ENCODE assay signal across 8 mouse cellular contexts in the genomic region with DNA sequence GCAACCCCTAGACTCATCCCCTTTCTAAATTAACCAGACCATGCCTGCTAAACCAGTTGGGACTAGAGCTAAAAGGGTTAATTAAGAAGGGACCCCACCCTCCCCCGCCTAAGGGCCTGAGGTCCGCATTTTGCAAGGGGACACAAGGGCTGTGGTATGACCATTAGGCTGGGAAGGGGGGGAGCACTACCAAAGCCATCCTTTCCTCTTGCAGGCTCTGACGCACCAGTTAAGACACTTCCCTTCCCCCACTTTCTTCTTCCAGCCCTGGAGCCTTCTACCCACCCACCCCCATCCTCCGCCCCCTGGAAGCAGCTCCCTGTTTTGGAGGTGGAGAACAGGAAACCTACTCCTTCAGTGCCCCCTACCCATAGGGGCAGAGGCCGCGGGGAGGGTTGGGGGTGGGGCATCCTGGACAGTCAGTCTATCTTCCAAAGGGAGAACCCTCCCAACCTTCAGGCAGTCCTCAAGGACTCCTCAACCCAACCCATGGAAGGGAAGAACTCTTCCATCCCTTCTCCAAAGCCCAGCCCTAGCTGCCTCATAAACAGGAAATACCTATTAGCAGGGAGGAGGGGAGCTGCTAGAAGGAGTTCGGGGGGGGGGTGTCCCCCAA. TPM values are rescaled to one million over a fixed set of nuclear protein-coding genes. Genes with fewer than 3 reads are reported as not detected.
DNase-seq lines count a peak whose midpoint lies in the region; ATAC-seq and TF ChIP-seq lines count a peak whose summit lies in the region.

No protein-coding gene starts in this region.

- 0% methylated on average over 7 of the region's 7 CpGs for WGBS in forebrain, embryonic 15.5 days
- under 1% methylated on average over 7 of the region's 7 CpGs for WGBS in hindbrain, embryonic 10.5 days
- WGBS in small intestine, adult 2 months, result 8% methylated on average over 7 of the region's 7 CpGs

- ATAC-seq in forebrain, embryonic 15.5 days (replicated peaks), result peak; percentile 27

- H3K9me3 ChIP-seq in forebrain, embryonic 15.5 days, result no peaks in the 10 kb centered on the region
- H3K9me3 ChIP-seq in hindbrain, embryonic 10.5 days, result no peaks in the 10 kb centered on the region
- no peaks in the 10 kb centered on the region for H3K9me3 ChIP-seq in megakaryocyte, embryonic 14.5 days

- TF ChIP-seq POLR2A in bone marrow macrophage, adult 2 months (IDR thresholded peaks at IDR 0.05; ENCODE audit: borderline replicate concordance, low read depth, low read length), result no peak
- no peak for TF ChIP-seq POLR2A in small intestine, adult 2 months (IDR thresholded peaks at IDR 0.05; ENCODE audit: low read depth, low read length)

- intact Hi-C loops in left cerebral cortex, postnatal 4 days (cut with DNase I), result no loop called here

- H3K4me3 ChIP-seq in layer of hippocampus, adult 2 months, result peak overlapping the region; percentile 82
- peak overlapping the region; percentile 85 for H3K4me3 ChIP-seq in bone marrow macrophage, adult 2 months (ENCODE audit: insufficient read depth, low read length)
- H3K4me3 ChIP-seq in forebrain, embryonic 15.5 days, result peak overlapping the region; percentile 99
- peak overlapping the region; percentile 93 for H3K4me3 ChIP-seq in hindbrain, embryonic 10.5 days
- peak overlapping the region; percentile 100 for H3K4me3 ChIP-seq in megakaryocyte, embryonic 14.5 days (replicated peaks)
- H3K4me3 ChIP-seq in small intestine, adult 2 months (ENCODE audit: low read depth, low read length), result peak overlapping the region; percentile 87

- no peaks in the 10 kb centered on the region for H3K36me3 ChIP-seq in forebrain, embryonic 15.5 days
- no peaks in the 10 kb centered on the region for H3K36me3 ChIP-seq in hindbrain, embryonic 10.5 days
- peaks cover 5% of the 10 kb centered on the region for H3K36me3 ChIP-seq in megakaryocyte, embryonic 14.5 days (replicated peaks; ENCODE audit: low read length)
- no peaks in the 10 kb centered on the region for H3K36me3 ChIP-seq in small intestine, adult 2 months (ENCODE audit: control insufficient read depth, insufficient read depth, low read length)

- H3K27ac ChIP-seq in layer of hippocampus, adult 2 months, result peak overlapping the region; percentile 96
- peak overlapping the region; percentile 80 for H3K27ac ChIP-seq in bone marrow macrophage, adult 2 months (ENCODE audit: insufficient read depth, low read depth, low read length)
- peak overlapping the region; percentile 99 for H3K27ac ChIP-seq in forebrain, embryonic 15.5 days (replicated peaks)
- H3K27ac ChIP-seq in hindbrain, embryonic 10.5 days, result peak overlapping the region; percentile 96
- H3K27ac ChIP-seq in small intestine, adult 2 months (ENCODE audit: insufficient read depth, low read depth, low read length), result peak overlapping the region; percentile 90

- no peak for TF ChIP-seq CTCF in layer of hippocampus, adult 2 months (conservative IDR thresholded peaks at IDR 0.05)
- TF ChIP-seq CTCF in bone marrow macrophage, adult 2 months (IDR thresholded peaks at IDR 0.05; ENCODE audit: low read depth, low read length), result no peak
- TF ChIP-seq CTCF in small intestine, adult 2 months (IDR thresholded peaks at IDR 0.05; ENCODE audit: extremely low read depth, insufficient read length, insufficient replicate concordance, low read depth, low read length), result no peak

- H3K27me3 ChIP-seq in forebrain, embryonic 15.5 days, result no peaks in the 10 kb centered on the region
- H3K27me3 ChIP-seq in hindbrain, embryonic 10.5 days (ENCODE audit: insufficient read depth, poor library complexity, severe bottlenecking), result no peaks in the 10 kb centered on the region
- H3K27me3 ChIP-seq in megakaryocyte, embryonic 14.5 days (replicated peaks), result no peaks in the 10 kb centered on the region
- no peaks in the 10 kb centered on the region for H3K27me3 ChIP-seq in small intestine, adult 2 months (ENCODE audit: control insufficient read depth, insufficient read depth, low read length)

- DNase-seq in layer of hippocampus, adult 2 months (ENCODE audit: low spot score in 2 of 2), result peak; percentile 39 to 71
- no peak for DNase-seq in layer of hippocampus, postnatal 36 days
- DNase-seq in hindbrain, embryonic 10.5 days (ENCODE audit: low spot score), result peak; percentile 65
- peak; percentile 59 for DNase-seq in left cerebral cortex, postnatal 4 days

- peak overlapping the region; percentile 99 for H3K9ac ChIP-seq in forebrain, embryonic 15.5 days (replicated peaks)

- H3K4me1 ChIP-seq in bone marrow macrophage, adult 2 months (ENCODE audit: control insufficient read depth, insufficient read depth, low read length), result peaks cover 38% of the 10 kb centered on the region
- H3K4me1 ChIP-seq in forebrain, embryonic 15.5 days, result peaks cover 50% of the 10 kb centered on the region
- H3K4me1 ChIP-seq in hindbrain, embryonic 10.5 days (replicated peaks), result peaks cover 69% of the 10 kb centered on the region
- H3K4me1 ChIP-seq in megakaryocyte, embryonic 14.5 days, result peaks cover 76% of the 10 kb centered on the region
- H3K4me1 ChIP-seq in small intestine, adult 2 months (ENCODE audit: control insufficient read depth, insufficient read depth, insufficient read length, low read length), result peaks cover 10% of the 10 kb centered on the region

- peak overlapping the region; percentile 99 for H3K4me2 ChIP-seq in forebrain, embryonic 15.5 days (replicated peaks)

RNA-seq across cellular contexts. Expression of gene Ldb1, which starts 0.8 kb away (rescaled TPM):
- total RNA-seq in layer of hippocampus, adult 2 months (2021), result 100 to 1,000 TPM; 113 to 119 TPM
- 100 to 1,000 TPM; 107 to 114 TPM for total RNA-seq in layer of hippocampus, postnatal 36 days (2021)
- 103 and 106 TPM in 2 replicates for polyA plus RNA-seq in bone marrow macrophage, adult 2 months (2012; ENCODE audit: insufficient read depth, insufficient read length, missing spikeins)
- 131 TPM in 2 replicates for polyA plus RNA-seq in forebrain, embryonic 15.5 days (2015; fragmentation: Nextera tagmentation; extraction: Ambion mirVana)
- polyA plus RNA-seq in hindbrain, embryonic 10.5 days (2016; fragmentation: Nextera tagmentation; extraction: Ambion mirVana), result 90.2 and 111 TPM in 2 replicates
- total RNA-seq in left cerebral cortex, postnatal 4 days (2021), result 100 to 1,000 TPM; 151 to 153 TPM
- polyA plus RNA-seq in megakaryocyte, embryonic 14.5 days (2012; ENCODE audit: insufficient read depth, low replicate concordance), result 349 and 424 TPM in 2 replicates
- 35.6 and 60.8 TPM in 2 replicates for polyA plus RNA-seq in small intestine, adult 2 months (2012; rRNA removed)

RNA-seq across cellular contexts. Expression of gene Pprc1, which starts 1.1 kb away (rescaled TPM):
- 10 to 100 TPM; 25.4 to 33.7 TPM for total RNA-seq in layer of hippocampus, adult 2 months (2021)
- total RNA-seq in layer of hippocampus, postnatal 36 days (2021), result 10 to 100 TPM; 29.7 to 30.9 TPM
- 10.9 and 16.5 TPM in 2 replicates for polyA plus RNA-seq in bone marrow macrophage, adult 2 months (2012; ENCODE audit: insufficient read depth, insufficient read length, missing spikeins)
- polyA plus RNA-seq in forebrain, embryonic 15.5 days (2015; fragmentation: Nextera tagmentation; extraction: Ambion mirVana), result 17.8 and 20.1 TPM in 2 replicates
- polyA plus RNA-seq in hindbrain, embryonic 10.5 days (2016; fragmentation: Nextera tagmentation; extraction: Ambion mirVana), result 39.9 and 49.6 TPM in 2 replicates
- total RNA-seq in left cerebral cortex, postnatal 4 days (2021), result 10 to 100 TPM; 42.9 to 46.7 TPM
- 8.7 and 12.2 TPM in 2 replicates for polyA plus RNA-seq in megakaryocyte, embryonic 14.5 days (2012; ENCODE audit: insufficient read depth, low replicate concordance)
- 9.9 and 10.6 TPM in 2 replicates for polyA plus RNA-seq in small intestine, adult 2 months (2012; rRNA removed)

RNA-seq across cellular contexts. Expression of gene Nolc1, which starts 29.9 kb away (rescaled TPM):
- 10 to 100 TPM; 48.7 to 51.8 TPM for total RNA-seq in layer of hippocampus, adult 2 months (2021)
- total RNA-seq in layer of hippocampus, postnatal 36 days (2021), result 10 to 100 TPM; 46.3 to 49.3 TPM
- 15.8 and 16.8 TPM in 2 replicates for polyA plus RNA-seq in bone marrow macrophage, adult 2 months (2012; ENCODE audit: insufficient read depth, insufficient read length, missing spikeins)
- polyA plus RNA-seq in forebrain, embryonic 15.5 days (2015; fragmentation: Nextera tagmentation; extraction: Ambion mirVana), result 77.4 and 86.3 TPM in 2 replicates
- 110 and 136 TPM in 2 replicates for polyA plus RNA-seq in hindbrain, embryonic 10.5 days (2016; fragmentation: Nextera tagmentation; extraction: Ambion mirVana)
- total RNA-seq in left cerebral cortex, postnatal 4 days (2021), result 10 to 100 TPM; 47.8 to 56.4 TPM
- polyA plus RNA-seq in megakaryocyte, embryonic 14.5 days (2012; ENCODE audit: insufficient read depth, low replicate concordance), result 14.7 and 44.5 TPM in 2 replicates
- polyA plus RNA-seq in small intestine, adult 2 months (2012; rRNA removed), result 3.4 and 4.3 TPM in 2 replicates

RNA-seq across cellular contexts. Expression of gene Hps6, which starts 42.5 kb away (rescaled TPM):
- 1 to 10 TPM; 6.3 to 8.2 TPM for total RNA-seq in layer of hippocampus, adult 2 months (2021)
- total RNA-seq in layer of hippocampus, postnatal 36 days (2021), result 1 to 10 TPM; 5.7 to 7.3 TPM
- 6.7 and 6.9 TPM in 2 replicates for polyA plus RNA-seq in bone marrow macrophage, adult 2 months (2012; ENCODE audit: insufficient read depth, insufficient read length, missing spikeins)
- polyA plus RNA-seq in forebrain, embryonic 15.5 days (2015; fragmentation: Nextera tagmentation; extraction: Ambion mirVana), result 2.9 and 3.4 TPM in 2 replicates
- 4.8 and 5.7 TPM in 2 replicates for polyA plus RNA-seq in hindbrain, embryonic 10.5 days (2016; fragmentation: Nextera tagmentation; extraction: Ambion mirVana)
- 1 to 10 TPM; 4.3 to 4.5 TPM for total RNA-seq in left cerebral cortex, postnatal 4 days (2021)
- 8.7 and 9.6 TPM in 2 replicates for polyA plus RNA-seq in megakaryocyte, embryonic 14.5 days (2012; ENCODE audit: insufficient read depth, low replicate concordance)
- polyA plus RNA-seq in small intestine, adult 2 months (2012; rRNA removed), result 3.4 and 5.6 TPM in 2 replicates

RNA-seq across cellular contexts. Expression of gene Armh3, which starts 47.5 kb away (rescaled TPM):
- total RNA-seq in layer of hippocampus, adult 2 months (2021), result 10 to 100 TPM; 19.0 to 20.6 TPM
- 10 to 100 TPM; 20.3 to 22.4 TPM for total RNA-seq in layer of hippocampus, postnatal 36 days (2021)
- 9.6 and 13.2 TPM in 2 replicates for polyA plus RNA-seq in bone marrow macrophage, adult 2 months (2012; ENCODE audit: insufficient read depth, insufficient read length, missing spikeins)
- 22.8 and 24.7 TPM in 2 replicates for polyA plus RNA-seq in forebrain, embryonic 15.5 days (2015; fragmentation: Nextera tagmentation; extraction: Ambion mirVana)
- polyA plus RNA-seq in hindbrain, embryonic 10.5 days (2016; fragmentation: Nextera tagmentation; extraction: Ambion mirVana), result 16.6 and 19.4 TPM in 2 replicates
- total RNA-seq in left cerebral cortex, postnatal 4 days (2021), result 10 to 100 TPM; 25.6 to 27.1 TPM
- 0.89 and 2.1 TPM in 2 replicates for polyA plus RNA-seq in megakaryocyte, embryonic 14.5 days (2012; ENCODE audit: insufficient read depth, low replicate concordance)
- 3.6 and 7.5 TPM in 2 replicates for polyA plus RNA-seq in small intestine, adult 2 months (2012; rRNA removed)

Comparison
In these comparisons a context has a peak if more than half of its experiments do, and no peak if none do; other contexts are left out.
1. DNase-seq: peak in layer of hippocampus, adult 2 months (2 of 2), hindbrain, embryonic 10.5 days (single experiment) and left cerebral cortex, postnatal 4 days (single experiment); none in layer of hippocampus, postnatal 36 days (0 of 2).
2. Peak in every context shown above with its lines, with median percentiles within 50 percentile points of each other: H3K27ac ChIP-seq and H3K4me3 ChIP-seq.